Comparison of ENCODE assay signal across 8 mouse cellular contexts in the genomic region with DNA sequence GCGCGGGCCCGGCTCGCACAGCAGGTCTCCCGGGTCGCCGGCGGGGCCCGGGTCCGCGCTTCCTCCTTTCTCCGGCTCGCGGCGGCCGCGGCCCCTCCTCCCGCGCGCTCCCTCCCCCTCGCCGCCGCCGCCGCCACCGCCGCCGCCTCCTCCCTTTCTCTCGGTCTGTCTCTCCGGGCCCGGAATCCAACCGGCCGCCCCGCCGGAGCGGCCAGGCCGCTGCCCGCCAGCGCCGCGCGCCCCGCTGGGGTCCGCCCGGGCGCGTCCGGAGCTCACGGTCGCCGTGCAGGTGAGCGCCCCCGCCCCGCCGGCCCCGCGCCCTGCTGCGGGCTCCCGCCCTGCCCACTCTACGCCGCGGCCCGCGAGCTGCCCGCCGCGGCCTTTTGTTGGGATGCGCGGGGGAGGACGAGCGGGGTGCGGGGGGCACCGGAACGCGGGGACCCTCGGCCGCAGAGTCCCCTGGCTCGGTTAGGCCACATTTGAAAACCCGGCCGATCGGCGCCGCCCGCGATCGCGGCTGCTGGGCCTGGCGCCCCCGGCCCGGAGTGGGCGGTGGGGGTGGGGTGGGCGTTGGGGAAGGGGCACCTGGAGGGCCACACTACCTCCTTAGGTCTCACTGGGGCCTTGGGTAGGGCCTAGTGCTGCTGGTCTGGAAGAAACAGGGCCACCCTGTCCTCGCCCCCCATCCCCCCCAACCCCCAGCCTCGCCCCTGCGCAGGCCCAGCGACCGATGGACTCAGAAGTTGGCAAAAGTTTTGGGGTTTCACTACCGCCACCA. TPM values are rescaled to one million over a fixed set of nuclear protein-coding genes. Genes with fewer than 3 reads are reported as not detected.
A peak's percentile ranks its signal among the peaks of the same experiment; 100 is the strongest.
DNase-seq lines count a peak whose midpoint lies in the region; ATAC-seq lines count a peak whose summit lies in the region.

No protein-coding gene starts in this region.

- peak overlapping the region; percentile 91 for H3K4me2 ChIP-seq in heart, embryonic 11.5 days
- H3K4me2 ChIP-seq in kidney, embryonic 16.5 days (replicated peaks; ENCODE audit: low read depth, low read length), result peak overlapping the region; percentile 88

- peak overlapping the region; percentile 75 for H3K27ac ChIP-seq in heart, embryonic 11.5 days (ENCODE audit: low read depth, low read length)
- H3K27ac ChIP-seq in kidney, embryonic 16.5 days (ENCODE audit: low read length), result peak overlapping the region; percentile 94
- peak overlapping the region; percentile 98 for H3K27ac ChIP-seq in midbrain, embryonic 10.5 days (replicated peaks)

- H3K9ac ChIP-seq in heart, embryonic 11.5 days (ENCODE audit: low read depth, low read length), result peak overlapping the region; percentile 98
- peak overlapping the region; percentile 95 for H3K9ac ChIP-seq in kidney, embryonic 16.5 days (replicated peaks; ENCODE audit: low read length)

- no peaks in the 10 kb centered on the region for H3K36me3 ChIP-seq in erythroblast, embryonic 14.5 days (ENCODE audit: control insufficient read depth)
- H3K36me3 ChIP-seq in heart, embryonic 11.5 days (ENCODE audit: control insufficient read depth, insufficient read depth, low read length), result no peaks in the 10 kb centered on the region
- H3K36me3 ChIP-seq in kidney, embryonic 16.5 days (ENCODE audit: insufficient read depth, low read length), result no peaks in the 10 kb centered on the region
- peaks cover 25% of the 10 kb centered on the region for H3K36me3 ChIP-seq in midbrain, embryonic 10.5 days

- WGBS in heart, embryonic 11.5 days (ENCODE audit: insufficient replicate concordance), result 1% methylated on average over 58 of the region's 98 CpGs
- under 1% methylated on average over 53 of the region's 98 CpGs for WGBS in kidney, embryonic 16.5 days
- 3% methylated on average over 60 of the region's 98 CpGs for WGBS in midbrain, embryonic 10.5 days

- H3K9me3 ChIP-seq in erythroblast, embryonic 14.5 days (ENCODE audit: control insufficient read depth, low read length), result no peaks in the 10 kb centered on the region
- no peaks in the 10 kb centered on the region for H3K9me3 ChIP-seq in heart, embryonic 11.5 days (replicated peaks; ENCODE audit: control insufficient read depth, low read length)
- H3K9me3 ChIP-seq in kidney, embryonic 16.5 days (ENCODE audit: low read length), result no peaks in the 10 kb centered on the region
- H3K9me3 ChIP-seq in midbrain, embryonic 10.5 days (replicated peaks), result no peaks in the 10 kb centered on the region

- DNase-seq in CD4-positive helper T cell, adult 2 months (ENCODE audit: low read depth, low spot score), result peak; percentile 17
- peak; percentile 76 to 80 for DNase-seq in cerebellum, postnatal 10 days
- DNase-seq in midbrain, embryonic 10.5 days (ENCODE audit: low spot score), result peak; percentile 63
- no peak for DNase-seq in spleen, postnatal 4 days (ENCODE audit: low spot score in 2 of 2)

- H3K27me3 ChIP-seq in erythroblast, embryonic 14.5 days (ENCODE audit: control insufficient read depth), result peaks cover 34% of the 10 kb centered on the region
- no peaks in the 10 kb centered on the region for H3K27me3 ChIP-seq in heart, embryonic 11.5 days (ENCODE audit: control insufficient read depth, insufficient read depth, low read length)
- no peaks in the 10 kb centered on the region for H3K27me3 ChIP-seq in kidney, embryonic 16.5 days (ENCODE audit: insufficient read depth, low read length)
- H3K27me3 ChIP-seq in midbrain, embryonic 10.5 days (ENCODE audit: low read depth, poor library complexity, severe bottlenecking), result peaks cover 21% of the 10 kb centered on the region

- no peak for ATAC-seq in erythroblast, adult 5-6 weeks (replicated peaks; ENCODE audit: low FRiP score, poor library complexity, severe bottlenecking)
- no peak for ATAC-seq in heart, embryonic 11.5 days (replicated peaks; ENCODE audit: insufficient number of reproducible peaks, low FRiP score, low TSS enrichment)
- ATAC-seq in kidney, embryonic 16.5 days (ENCODE audit: low FRiP score, low TSS enrichment), result no peak

- H3K4me1 ChIP-seq in erythroblast, embryonic 14.5 days (ENCODE audit: control insufficient read depth), result no peaks in the 10 kb centered on the region
- H3K4me1 ChIP-seq in heart, embryonic 11.5 days (ENCODE audit: control insufficient read depth, insufficient read depth, low read length), result peaks cover 19% of the 10 kb centered on the region
- H3K4me1 ChIP-seq in kidney, embryonic 16.5 days (ENCODE audit: insufficient read depth, low read length), result peaks cover 47% of the 10 kb centered on the region
- peaks cover 72% of the 10 kb centered on the region for H3K4me1 ChIP-seq in midbrain, embryonic 10.5 days

- peak overlapping the region; percentile 39 for H3K4me3 ChIP-seq in erythroblast, embryonic 14.5 days (replicated peaks)
- H3K4me3 ChIP-seq in heart, embryonic 11.5 days (ENCODE audit: low read depth, low read length), result peak overlapping the region; percentile 82
- peak overlapping the region; percentile 79 for H3K4me3 ChIP-seq in kidney, embryonic 16.5 days (ENCODE audit: low read length)
- H3K4me3 ChIP-seq in midbrain, embryonic 10.5 days, result peak overlapping the region; percentile 88

RNA-seq across cellular contexts. Expression of a gene that starts 6.1 kb away (rescaled TPM):
- polyA plus RNA-seq in erythroblast, embryonic 14.5 days (2012), result 0.08 and 0.09 TPM in 2 replicates
- total RNA-seq in erythroblast, adult 5-6 weeks (2015; ENCODE audit: low replicate concordance), result not detected in 2 replicates
- 0.09 and 2.1 TPM in 2 replicates for total RNA-seq in erythroblast, adult 5-6 weeks (2017; ENCODE audit: low replicate concordance)
- polyA plus RNA-seq in heart, embryonic 11.5 days (2014; fragmentation: Nextera tagmentation; extraction: Ambion mirVana), result 4.7 and 6.2 TPM in 2 replicates
- polyA plus RNA-seq in kidney, embryonic 16.5 days (2015; fragmentation: Nextera tagmentation; extraction: Ambion mirVana), result 16.9 and 17.3 TPM in 2 replicates
- polyA plus RNA-seq in midbrain, embryonic 10.5 days (2016; fragmentation: Nextera tagmentation; extraction: Ambion mirVana), result 16.1 and 19.3 TPM in 2 replicates

RNA-seq across cellular contexts. Expression of a gene that starts 56.9 kb away (rescaled TPM):
- 3.7 and 4.9 TPM in 2 replicates for polyA plus RNA-seq in erythroblast, embryonic 14.5 days (2012)
- total RNA-seq in erythroblast, adult 5-6 weeks (2015; ENCODE audit: low replicate concordance), result 7.1 and 11.0 TPM in 2 replicates
- total RNA-seq in erythroblast, adult 5-6 weeks (2017; ENCODE audit: low replicate concordance), result 1.4 and 3.2 TPM in 2 replicates
- 29.8 and 35.8 TPM in 2 replicates for polyA plus RNA-seq in heart, embryonic 11.5 days (2014; fragmentation: Nextera tagmentation; extraction: Ambion mirVana)
- polyA plus RNA-seq in kidney, embryonic 16.5 days (2015; fragmentation: Nextera tagmentation; extraction: Ambion mirVana), result 82.5 and 83.7 TPM in 2 replicates
- 68.8 and 75.6 TPM in 2 replicates for polyA plus RNA-seq in midbrain, embryonic 10.5 days (2016; fragmentation: Nextera tagmentation; extraction: Ambion mirVana)

Comparison
In these comparisons a context has a peak if more than half of its experiments do, and no peak if none do; other contexts are left out.
1. DNase-seq: peak in CD4-positive helper T cell, adult 2 months (single experiment), cerebellum, postnatal 10 days (2 of 2) and midbrain, embryonic 10.5 days (single experiment); none in spleen, postnatal 4 days (0 of 2).
2. Peak in every context shown above with its lines, with median percentiles within 50 percentile points of each other: H3K4me3 ChIP-seq and H3K27ac ChIP-seq.